Mouse (Mus musculus) spleen, adult 12 weeks (tissue): ENCODE data around the gene Naa25.

Experiments used
- DNase-seq: peaks from one replicate; pipeline ENCODE4 v3.0.0; 2022; ENCODE audit warnings: low spot score

Naa25 gene

DNA sequence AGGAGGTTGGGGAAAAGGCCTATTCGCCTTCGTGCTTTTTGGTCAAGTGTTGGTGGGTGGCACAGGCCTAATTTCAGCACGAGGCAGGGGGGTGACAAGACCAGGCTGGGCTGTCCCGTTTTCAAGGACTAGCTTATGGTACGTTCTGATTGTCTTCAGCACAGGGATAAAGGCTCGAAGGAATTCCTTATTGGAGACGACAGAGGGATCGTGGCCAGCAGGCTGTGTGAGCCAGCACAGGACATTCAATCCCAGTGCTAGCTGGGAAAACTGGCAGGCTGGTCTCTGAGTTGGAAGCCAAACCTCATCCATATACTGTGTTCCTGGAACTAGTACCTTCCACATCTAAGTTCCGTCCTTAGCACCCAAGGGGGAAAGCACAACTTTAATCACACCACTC lies 55.2 kb downstream of the Naa25 start:
- DNase-seq: no peak

DNA sequence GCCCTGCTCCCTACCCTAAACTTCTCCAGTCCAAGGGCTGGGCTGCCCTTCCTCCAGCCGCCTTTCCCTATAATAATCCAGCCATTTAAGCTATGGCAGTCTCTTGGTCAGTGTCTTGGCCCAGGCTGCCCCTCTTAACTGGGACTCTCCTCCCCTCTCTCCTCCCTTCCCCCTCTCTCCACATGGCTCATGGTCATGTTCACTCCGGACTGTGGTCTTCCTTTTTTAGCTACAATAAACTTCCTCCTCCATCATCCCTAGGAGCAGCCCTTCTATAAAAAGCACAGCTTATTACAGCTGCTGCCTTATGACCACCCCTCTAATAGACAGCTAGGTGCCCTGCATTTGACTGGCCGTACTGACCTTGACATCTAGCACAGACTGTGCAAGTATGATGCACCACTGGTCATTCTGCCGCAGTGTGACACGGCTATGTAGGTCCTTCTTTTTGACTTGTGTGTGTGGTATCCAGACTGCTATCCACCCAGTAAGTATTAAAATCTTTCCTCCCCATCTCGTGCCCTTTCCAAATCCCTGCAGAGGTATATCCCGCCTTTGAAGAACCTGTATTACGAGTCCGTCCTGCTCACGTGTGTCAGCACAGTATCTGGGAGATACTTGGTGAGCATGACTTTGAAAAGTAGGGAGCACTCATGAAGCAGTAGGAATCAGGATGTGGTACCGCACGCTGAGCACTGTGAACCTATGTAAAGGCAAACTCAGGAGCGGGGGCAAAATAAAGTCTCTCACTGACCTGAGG lies 56.2 kb downstream of the Naa25 start:
- no peak for DNase-seq

DNA sequence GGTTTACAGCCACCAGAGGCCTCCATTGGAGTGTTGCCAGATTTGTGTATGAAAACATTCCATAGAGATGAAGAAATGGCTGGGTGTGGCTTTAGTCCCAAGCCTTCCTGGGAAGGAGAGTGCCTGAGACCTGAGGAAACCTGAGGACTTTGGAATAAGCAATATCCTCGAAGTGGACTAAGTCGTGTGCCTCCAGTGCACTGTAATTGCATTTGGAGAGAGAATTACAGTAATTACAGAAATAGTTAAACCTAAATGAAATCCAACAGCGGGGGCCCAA lies 56.7 kb downstream of the Naa25 start:
- no peak for DNase-seq

DNA sequence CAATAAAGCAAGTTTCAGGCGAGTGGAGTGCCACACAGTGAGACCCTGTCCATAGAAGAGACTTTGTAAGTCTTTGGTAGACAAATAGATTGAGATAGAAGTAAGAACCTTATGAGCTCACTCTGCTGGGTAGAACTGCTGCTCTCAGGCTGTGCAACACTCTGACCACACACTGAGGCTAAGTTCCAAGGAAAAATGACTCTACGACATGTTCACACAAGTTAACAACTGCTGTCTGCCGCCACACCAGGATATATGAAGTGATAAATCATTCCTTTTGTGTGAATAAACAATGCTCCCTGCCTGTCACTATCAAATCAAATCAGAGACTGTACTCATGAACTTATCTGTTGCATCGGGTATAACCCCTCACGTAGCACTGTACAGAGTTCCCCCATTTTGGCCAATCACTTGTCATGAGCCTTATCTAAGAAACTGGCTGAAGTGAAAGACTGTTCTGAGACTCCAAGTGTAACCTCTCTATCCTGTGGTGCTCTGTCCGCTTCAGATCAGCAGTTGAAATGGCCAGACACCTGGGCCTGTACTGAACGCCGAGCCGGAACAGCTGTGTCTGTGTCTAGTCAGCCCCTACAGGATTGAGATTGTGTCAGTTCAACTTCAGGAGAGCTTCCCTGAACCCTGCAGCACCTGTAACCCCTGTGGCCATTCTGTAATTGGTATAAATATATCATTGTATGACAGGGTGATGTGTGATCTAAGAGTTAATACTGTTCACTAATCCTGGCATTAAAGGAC lies 58.0 kb downstream of the Naa25 start:
- DNase-seq: no peak

DNA sequence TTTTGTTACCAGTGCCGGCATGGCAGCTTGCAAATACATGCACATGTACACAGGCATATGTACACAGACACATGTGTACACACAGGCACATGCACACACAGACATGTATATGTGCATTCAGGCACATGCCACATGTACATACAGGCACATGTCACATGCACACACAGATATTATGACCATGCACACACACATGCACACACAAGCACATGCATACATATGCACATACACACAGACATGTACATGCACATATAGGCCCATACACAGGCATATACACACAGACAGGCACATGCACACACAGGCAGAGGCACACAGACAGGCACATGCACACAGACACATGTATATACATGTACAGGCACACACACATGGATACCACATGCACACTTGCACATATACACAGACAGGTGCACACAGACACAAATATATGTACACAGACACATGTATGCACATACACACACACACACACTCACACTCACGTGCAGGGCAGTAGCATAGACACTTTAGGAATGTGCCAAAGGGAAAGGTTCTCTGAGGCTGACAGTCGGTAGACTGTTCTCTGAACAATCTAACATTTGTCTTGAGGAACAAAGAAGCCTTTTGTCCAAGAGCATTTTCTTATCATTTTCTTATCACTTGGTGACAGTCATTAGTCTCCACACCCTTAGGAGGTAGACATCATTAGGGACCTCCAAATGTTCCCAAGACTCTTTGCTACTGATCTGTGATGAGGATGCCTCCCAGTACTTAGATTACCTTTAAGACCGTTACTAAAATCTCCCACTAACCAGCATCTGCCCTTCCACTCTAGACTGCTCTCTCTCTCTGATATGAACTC lies 63.8 kb downstream of the Naa25 start:
- DNase-seq: no peak

DNA sequence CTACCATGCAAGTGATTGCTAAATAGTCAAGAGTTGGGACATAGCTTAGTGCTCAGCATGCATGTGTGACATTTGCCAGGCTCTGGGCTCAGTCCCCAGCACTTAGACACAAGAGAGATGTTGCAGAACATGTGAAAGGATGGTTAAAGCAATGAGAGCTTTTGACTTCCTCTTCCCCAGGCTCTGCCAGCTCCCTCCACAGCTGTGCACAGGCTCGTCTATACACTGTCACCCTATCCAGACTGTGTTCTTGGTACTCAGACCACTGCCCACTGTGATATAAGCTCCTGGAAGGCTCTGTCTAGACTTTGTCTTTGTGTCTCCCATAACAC lies 64.4 kb downstream of the Naa25 start:
- no peak for DNase-seq

DNA sequence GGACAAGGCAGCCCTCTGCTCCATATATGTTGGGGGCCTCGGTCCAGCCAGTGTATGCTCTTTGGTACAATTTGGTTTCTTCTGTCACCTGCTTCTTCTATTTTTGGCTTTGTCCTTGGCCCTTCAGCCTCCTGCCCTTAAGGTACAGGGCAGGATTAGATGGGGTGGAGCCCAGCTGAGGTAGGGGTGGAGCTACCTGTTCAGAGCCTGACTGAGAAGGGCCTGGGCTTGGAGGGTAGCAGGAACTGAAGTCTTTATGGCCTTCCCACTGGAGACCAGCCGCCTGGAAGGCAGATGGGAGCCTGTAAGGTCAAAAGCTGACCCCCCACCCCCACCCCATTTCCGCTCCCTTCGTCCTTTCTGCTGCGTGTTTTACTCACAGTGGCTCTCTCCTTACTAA lies 65.2 kb downstream of the Naa25 start:
- no peak for DNase-seq

DNA sequence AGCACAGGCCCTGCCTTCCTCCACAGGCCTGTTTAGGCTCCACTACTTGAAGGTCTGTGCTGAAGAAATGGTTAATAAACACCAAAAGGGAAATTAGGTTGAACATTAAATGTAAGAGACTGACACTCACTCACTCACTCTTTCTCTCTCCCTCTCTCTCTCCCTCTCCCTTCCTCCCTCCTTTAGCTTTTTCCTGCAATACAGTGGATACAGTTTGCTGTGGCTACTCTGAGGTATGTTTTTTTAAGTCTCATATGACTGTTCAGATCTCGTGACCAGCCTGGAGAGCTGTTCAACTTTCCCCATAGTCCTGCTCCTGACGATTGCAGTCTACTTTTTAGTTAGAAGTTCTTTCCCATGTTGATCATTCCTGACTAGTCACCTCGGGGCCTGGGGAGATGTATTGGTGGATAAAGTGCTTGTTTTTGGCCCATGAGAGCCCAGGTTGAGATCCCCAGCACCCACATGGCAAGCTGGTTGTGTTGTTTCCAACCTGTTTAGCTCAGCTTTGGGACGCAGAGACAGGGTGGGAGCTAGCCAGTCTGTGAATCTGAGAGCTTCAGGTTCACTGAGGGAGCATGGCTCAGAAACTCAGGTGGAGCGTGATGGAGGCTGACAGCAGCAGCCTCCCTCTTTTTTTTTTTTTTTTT lies 66.0 kb downstream of the Naa25 start:
- no peak for DNase-seq

DNA sequence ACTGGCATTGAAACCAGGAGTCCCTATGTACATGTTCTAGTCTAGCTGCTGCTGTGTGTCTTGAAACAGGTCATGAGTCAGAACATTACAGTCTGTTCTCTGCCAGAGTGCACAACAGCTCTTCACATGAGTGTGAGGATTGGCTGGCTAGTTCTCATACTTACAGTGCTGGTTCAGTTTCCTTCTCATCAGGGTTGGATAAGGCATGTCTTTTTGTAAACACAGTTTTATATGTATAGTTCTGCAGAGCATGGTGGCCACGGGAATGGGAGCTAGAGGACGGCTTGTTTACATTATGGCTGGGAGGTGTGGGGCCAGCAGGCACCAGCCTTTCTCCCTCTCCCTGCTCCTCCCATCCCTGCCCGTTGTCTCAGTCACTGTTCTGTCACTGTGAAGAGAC lies 71.8 kb downstream of the Naa25 start:
- no peak for DNase-seq

DNA sequence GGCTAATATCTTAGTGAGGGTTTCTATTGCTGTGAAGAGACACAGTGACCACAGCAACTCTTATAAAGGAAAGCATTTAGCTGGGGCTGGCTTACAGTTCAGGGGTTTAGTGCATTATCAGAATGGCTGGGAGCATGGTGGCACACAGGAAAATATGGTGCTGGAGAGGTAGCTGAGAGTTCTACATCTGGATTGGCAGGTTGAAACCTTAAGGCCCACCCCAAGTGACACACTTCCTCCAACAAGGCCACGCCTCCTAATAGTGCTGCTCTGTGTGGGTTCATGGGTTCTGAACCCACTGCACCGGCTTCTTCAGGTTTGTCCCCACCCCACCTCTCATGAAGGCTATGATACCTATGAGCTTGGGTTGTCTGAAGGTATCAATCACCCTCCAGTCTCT lies 74.7 kb downstream of the Naa25 start:
- no peak for DNase-seq

DNA sequence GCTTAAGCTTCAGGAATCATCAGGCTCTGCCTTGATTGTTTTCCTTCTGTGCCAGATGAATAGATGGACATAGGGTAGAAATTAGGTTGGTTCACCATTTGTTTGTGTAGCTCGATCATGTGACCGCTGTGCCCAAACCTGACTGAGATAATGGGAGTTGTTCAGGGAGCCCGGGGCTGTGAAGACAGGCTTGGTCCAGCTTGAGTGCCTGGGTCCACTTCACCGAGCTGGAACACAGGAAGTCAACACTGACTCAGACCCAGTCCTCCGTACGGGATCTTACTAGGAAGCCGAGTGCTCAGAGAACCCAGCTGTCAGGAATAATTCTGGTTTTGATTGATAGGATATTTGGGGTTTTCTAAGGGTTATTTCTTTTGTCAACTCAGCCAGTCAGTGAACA lies 76.9 kb downstream of the Naa25 start:
- no peak for DNase-seq

DNA sequence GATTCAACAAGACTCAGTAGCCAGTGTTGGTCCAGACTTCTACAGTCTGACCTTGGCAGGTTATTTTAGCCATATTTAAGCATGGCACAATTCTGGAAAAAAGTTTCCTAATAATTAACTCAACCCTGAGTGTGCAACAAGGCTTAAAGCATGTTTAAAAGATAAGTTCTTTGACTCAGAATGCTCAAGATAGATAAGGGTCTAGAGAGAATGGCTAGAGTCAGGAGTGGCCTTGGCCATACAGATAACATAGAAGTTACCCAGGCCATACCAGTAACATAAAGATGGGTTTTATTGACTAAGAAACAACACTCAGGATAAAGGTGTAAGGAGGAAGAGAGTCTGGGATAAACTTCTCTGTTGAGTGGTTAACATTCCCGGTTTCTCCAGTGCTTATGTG lies 78.3 kb downstream of the Naa25 start:
- no peak for DNase-seq

DNA sequence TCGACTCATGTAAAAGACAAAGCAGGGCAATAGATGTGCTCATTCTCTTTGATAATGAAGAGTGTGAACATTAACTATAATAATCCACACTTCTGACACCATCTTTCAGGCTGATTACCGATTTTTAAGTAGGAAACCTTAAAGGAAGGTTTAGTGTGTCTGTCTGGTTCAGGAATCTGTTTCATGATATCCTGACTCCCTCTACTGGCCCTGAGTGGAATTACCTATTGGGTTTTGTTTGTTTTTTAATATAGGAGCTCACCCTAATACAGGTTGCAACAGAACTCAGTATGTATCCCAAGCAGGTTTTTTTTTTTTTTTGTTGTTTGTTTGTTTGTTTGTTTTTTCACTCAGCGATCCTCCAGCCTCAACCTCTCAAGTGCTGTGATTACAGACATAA lies 79.9 kb downstream of the Naa25 start:
- DNase-seq: no peak

DNA sequence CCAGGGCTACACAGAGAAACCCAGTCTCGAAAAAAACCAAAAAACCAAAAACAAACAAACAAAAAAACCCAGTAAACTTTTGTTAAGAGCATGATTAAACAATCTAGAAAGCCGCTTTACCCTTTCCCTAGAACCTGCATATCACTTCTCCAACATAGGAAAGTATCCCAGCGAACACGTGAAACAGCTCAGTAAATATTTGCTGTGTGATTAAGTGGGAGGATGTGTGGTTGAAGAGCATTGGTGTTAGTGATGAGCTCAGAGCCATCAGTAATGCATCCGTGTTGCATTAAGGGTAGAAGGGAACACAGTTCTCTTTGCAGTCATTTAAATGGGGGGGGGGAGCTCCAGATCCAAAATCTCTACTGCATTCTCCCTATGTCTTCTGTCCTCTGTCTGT lies 87.1 kb downstream of the Naa25 start:
- DNase-seq: no peak

DNA sequence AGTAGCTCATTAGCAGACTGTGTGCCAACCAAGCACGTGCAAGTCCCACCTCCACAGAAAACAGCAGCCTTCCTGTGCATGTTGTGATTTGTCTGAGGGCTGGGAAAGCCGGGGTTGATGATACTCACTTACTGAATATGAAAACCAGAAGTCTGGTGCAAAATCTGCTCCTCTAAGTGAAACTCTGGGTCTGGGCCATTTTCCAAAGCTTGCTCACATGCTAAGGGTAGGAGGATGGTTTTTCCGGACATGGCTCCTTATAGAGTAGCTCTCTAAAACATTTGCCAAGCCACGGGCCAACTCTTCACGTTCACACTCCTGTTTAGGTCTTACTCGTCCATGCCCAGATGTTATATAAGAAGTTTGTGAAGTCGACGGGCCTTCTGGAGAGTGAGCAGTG lies 95.6 kb downstream of the Naa25 start:
- DNase-seq: no peak
